Mouse (Mus musculus) cerebellum, postnatal 36 days (tissue): Measurements from ENCODE around the gene Polr2l.

ENCODE experiments used
- DNase-seq, 2 experiments: peaks; one replicate each; pipeline ENCODE4 v3.0.0; 2021 to 2022; ENCODE audit warnings: mixed read lengths in 2 of 2

Gene Polr2l

GRCm38 (mm10) chr7:141484186-141485120 lies 9.5 kb upstream of the Polr2l start:
- peak in 1 of 2 experiments; percentile 46 for DNase-seq

DNA sequence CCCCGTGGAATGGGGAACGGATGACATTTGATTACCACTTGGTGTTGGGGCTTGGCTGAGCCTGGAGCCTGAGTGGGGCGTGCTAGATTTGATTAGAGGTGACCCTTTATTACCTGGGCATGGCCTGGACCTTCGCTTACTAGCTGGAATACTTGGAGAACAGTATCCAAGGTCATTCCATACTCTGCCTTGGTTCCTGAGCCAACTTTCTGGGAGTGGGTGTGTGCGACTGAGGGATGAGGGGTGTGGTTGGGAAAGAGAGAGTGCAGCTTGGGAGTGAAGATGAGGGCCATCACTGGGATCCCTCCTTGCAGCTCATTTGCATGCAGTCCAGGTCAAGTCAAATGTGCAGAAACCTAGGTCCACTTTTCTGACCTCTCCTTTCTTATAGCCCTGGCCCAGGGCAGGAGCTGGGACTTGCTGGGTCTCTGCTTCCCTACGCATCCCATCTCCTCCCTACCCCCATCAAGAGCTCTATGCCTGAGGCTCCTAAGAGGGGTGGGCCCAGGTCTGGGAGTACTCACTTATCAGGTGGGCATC lies 8.3 kb upstream of the Polr2l start:
- no peak for DNase-seq

DNA sequence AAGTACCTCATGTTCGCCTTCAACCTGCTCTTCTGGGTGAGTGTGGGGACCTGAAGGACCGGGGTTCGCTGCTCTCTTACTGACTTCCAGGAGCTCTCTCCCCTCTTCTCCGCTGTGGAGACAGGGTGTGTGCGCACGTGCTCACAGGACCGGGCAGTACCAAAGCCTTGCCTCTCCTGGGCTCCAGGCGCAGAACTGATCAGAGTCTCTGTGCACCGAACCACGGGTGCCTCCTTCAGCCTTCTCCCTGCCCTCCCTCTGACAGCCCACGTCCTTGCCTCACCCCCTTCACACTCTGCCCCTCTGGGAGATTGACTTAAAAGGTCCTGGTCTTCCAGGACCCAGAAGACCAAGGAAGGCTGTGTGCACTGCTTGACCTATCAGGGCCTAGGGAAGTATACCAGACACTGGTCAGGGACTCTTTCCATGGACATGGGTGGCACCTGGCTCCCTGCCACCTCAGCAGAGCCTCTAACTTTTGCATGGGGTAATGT lies 7.6 kb upstream of the Polr2l start:
- DNase-seq: peak in 1 of 2 experiments; percentile 49

- peak; percentile 74 to 82 for DNase-seq
Measured at GRCm38 (mm10) chr7:141481498-141482401, 6.8 kb upstream of the Polr2l start.

DNA sequence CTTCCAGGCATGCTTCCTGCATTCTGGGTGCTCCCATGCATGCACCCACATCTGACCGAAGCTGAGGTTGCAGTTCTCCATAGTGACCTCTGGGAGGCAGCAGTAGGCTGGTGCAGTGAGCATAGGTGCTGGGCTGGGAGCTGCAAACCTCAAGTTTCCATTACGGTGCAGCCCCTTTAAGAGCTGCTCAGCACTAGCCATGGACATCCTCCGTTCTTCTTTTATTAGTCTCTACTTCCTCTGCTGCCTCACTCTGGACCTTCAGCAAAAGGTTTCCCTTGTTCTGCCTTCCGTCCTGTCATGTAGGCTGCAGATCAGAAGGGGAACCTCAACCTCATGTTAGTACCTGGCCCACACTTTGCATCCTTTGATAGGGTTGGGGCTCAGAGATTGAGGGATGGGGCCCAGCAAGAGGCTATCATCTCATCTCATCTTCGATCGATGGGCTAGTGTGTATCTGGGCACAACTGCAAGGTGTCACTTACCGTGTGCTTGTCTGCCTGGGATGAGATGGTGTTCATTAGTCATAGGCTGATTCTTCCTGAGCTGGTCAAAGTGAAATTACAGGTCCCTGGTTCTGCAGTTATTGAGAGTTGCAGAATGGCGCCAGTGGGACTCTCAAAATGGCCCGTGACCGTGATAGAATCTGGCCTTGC lies 6.0 kb upstream of the Polr2l start:
- peak; percentile 79 to 88 for DNase-seq

DNA sequence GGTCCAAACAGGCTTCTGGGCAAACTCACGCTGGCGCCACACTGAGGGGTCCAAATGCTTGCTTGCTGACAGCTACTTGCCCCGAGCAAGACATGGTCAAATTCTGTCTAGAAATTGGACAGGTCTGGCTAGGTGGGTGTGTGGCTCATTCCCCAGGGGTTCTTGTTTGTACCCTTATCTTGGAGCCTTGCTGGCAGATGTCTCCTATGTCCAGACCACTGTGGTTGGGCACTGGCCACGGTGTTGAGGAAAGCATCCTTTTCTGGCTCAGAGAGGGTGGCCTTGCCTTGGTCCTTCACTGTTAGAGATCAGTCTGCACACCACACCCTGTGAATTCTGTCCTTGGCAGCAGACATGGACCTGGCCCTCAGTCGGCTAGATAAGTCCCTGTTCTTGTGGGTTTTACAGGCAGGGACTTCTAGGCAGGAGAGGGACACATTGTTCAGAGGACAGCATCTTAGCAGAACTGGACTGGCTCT lies 3.4 kb upstream of the Polr2l start:
- no peak for DNase-seq

DNA sequence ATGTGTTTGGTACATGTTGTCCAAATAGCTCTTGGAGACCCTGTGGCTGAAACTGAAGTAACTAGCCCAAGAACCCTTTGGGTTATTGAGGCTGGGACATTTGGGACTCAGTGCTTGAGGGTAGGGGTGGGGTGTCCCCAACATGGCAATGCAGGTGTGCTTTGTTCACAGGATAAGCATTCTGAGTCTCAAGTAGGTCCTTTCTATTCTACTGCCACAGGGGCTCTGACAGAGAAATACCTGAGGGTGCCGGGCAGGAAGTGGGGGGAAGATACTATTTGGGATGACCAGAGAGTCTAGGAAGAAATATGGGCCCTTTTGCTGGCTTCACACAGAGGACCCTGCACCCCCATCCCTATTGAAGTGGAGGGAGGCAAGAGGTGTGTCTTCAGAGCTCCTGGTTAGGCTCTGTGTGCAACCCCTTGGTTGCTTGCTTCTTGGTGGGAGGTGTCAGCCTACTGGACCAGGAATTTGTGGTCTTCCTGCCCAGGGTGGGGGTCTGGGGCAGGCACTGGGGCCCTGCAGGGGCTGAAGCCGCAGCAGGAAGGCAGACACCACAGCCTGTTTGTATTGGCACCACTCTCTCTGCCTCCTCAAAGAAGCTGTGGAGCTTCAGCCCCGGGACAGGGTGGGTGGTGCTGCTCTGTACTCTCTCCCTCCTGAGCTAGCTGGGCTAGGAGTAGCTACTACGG lies 2.8 kb upstream of the Polr2l start:
- no peak for DNase-seq

GRCm38 (mm10) chr7:141476981-141477370 lies 2.0 kb upstream of the Polr2l start:
- no peak for DNase-seq

- no peak for DNase-seq
Measured at GRCm38 (mm10) chr7:141476226-141476980, 1.5 kb upstream of the Polr2l start.

- no peak for DNase-seq
Measured at GRCm38 (mm10) chr7:141475805-141476158, 850 bp upstream of the Polr2l start.

GRCm38 (mm10) chr7:141474160-141474559 lies 772 bp downstream of the Polr2l start:
- peak in 1 of 2 experiments; percentile 1 for DNase-seq

DNA sequence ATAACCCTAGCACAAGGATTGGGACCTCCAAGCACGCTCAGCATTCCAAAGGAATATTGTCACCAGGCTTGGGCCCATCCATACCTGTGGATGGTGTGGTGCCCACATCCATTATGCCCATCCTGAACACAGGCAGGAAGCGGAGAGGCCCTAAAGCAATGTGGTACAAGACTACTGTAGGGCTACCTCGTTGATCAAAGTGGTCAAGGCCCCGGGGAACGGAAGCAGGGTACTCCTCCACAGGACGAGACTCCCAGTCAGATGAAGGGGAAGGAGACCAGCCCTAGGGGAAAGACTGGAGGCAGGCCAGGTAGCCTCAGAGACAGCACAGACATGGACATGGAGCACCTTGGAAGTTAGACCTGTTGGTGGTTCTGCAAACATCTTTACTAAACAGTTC lies 2.2 kb downstream of the Polr2l start:
- no peak for DNase-seq

DNA sequence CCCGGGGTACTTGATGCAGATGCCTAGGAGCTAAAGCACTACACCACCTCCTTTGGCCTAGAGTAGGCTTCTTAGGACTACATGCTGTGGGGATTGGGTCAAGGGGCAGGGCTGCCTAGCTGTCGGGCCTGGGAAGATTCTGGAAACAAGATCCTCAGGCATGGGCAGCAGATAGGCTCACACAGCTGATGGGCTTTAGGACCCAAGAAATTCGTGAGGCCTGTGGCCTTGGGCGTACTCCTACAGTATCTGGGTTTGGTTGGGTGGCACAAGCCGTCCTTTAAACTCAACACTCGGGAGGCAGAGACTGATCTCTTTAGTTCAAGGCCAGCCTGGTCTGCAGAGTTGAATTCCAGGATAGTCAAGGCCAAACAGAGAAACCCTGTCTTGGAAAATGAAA lies 2.7 kb downstream of the Polr2l start:
- no peak for DNase-seq

DNA sequence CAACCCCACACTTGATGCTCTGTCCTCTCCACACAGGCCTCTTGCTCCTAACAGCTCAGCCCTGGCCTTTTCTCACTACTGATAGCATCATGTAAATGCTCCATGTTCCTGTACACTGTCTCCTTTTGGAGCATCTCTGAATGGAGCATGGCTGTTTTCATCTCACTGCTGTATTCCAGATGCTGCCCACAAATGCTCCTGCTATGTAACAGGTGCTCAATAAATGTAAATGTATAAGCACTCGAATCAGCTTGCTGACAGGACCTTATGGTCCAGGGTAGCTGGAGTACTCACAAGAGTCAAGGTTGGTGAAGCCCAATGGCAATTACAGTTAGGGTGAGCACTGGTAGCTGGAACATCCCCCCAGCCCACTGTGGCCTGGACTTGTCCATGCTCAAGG lies 3.7 kb downstream of the Polr2l start:
- no peak for DNase-seq

- DNase-seq: no peak
Measured at GRCm38 (mm10) chr7:141470637-141470944, 4.3 kb downstream of the Polr2l start.

- DNase-seq: no peak
Measured at GRCm38 (mm10) chr7:141469901-141470636, 4.9 kb downstream of the Polr2l start.

DNA sequence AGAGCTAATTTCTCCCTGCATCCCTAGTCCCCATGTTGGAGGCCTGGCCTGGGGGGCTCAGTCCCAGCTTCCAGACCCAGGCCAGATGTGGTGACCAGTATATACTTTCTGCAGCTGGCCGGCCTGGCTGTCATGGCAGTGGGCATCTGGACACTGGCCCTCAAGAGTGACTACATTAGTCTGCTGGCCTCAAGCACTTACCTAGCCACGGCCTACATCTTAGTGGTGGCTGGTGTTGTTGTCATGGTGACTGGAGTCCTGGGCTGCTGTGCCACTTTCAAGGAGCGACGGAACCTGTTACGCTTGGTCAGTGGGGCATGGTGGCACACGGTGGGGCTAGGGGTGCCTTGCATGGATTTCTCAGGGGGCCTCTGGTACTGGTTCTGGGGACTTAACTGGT lies 5.6 kb downstream of the Polr2l start:
- no peak for DNase-seq

DNA sequence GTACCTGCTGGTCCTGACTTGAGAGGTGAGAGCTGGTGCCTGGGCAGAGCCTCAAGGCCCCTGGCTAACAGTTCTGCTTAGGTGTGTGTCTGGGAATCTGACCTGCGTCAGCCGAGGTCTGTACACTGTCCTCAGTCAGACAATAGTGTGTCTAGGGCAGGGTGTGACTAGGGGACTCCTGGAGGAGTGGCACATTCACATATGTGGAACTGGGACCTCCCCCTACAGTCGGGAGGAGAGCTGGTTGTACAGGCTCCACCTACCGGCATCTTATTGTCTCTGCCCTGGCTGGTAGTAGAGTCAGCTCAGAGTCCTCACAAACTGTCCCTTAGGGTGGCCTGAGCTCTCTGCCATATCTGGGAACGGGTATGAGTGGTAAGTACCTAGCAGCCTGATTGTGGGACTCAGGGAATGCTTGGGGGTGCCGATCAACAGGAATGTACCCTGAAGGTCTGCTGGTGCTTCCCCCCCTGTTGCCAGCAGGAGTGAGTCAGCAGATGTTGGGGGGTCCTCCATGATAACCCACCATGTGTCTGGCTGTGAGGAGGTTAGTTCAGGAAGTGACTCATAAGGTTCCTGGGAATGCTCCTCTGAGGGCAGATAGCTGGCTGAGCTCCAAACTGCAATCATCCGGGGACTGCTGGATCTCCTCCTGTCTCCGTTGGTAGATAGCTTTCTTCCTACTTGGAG lies 6.3 kb downstream of the Polr2l start:
- peak; percentile 49 to 50 for DNase-seq

DNA sequence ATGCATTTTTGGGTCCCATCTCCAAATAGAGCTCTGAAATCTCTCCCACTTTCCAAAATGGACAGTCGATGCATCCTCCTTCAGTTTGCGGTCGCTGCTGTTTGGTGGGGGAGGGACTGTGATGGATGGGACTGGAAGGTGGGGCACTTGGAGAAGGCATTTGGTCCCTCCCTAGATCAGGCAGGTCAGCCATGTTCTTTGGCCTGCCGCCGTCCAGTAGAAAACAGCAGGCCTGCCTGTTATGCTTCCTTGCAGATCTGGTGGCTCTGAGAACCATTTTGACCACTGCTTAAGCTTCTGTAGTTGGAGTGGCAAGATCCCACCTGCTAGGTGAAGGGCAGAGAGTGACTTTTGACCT lies 6.8 kb downstream of the Polr2l start:
- no peak for DNase-seq
